Mouse (Mus musculus): ENCODE data around the gene R3hcc1l. TPM values are rescaled to one million over a fixed set of nuclear protein-coding genes. Genes with fewer than 3 reads are reported as not detected.

The R3hcc1l gene
- total RNA-seq, 4 experiments from 2014 or later, result 24.4 to 27.7 (median 27.2) TPM

Other genes starting within 250 kb of the R3hcc1l start
- 100 to 1,000 TPM in 2 of 4 experiments, 10 to 100 TPM in 2; 91.6 to 120 (median 101) TPM for gene Crtac1, start 87.0 kb upstream of the R3hcc1l start, total RNA-seq (2022)
- under 1 TPM; 0.16 to 0.47 (median 0.30) TPM for gene Loxl4, start 94.1 kb downstream of the R3hcc1l start, total RNA-seq (2022)
- 1 to 10 TPM; 3.7 to 7.7 (median 5.6) TPM for gene Pyroxd2, start 234.0 kb downstream of the R3hcc1l start, total RNA-seq (2022)

Data from layer of hippocampus, adult 8-10 months (tissue).